Mouse (Mus musculus) yolk sac, embryonic 10.5 days (tissue): ENCODE measurements around the gene Lrrn3.

Source experiments
- DNase-seq: peaks from one replicate; pipeline ENCODE4 v3.0.0-alpha.2; 2017; ENCODE audit warnings: low spot score

Gene Lrrn3

GRCm38 (mm10) chr12:41436206-41436985, 49.8 kb downstream of the Lrrn3 start:
- DNase-seq, result no peak

GRCm38 (mm10) chr12:41428806-41429205, 57.4 kb downstream of the Lrrn3 start:
- DNase-seq, result no peak

GRCm38 (mm10) chr12:41427464-41427863, 58.8 kb downstream of the Lrrn3 start:
- no peak for DNase-seq

- no peak for DNase-seq
Observed at GRCm38 (mm10) chr12:41425101-41425679, 61.0 kb downstream of the Lrrn3 start.

GRCm38 (mm10) chr12:41417961-41418360, 68.3 kb downstream of the Lrrn3 start:
- DNase-seq, result no peak

GRCm38 (mm10) chr12:41417099-41417498, 69.1 kb downstream of the Lrrn3 start:
- DNase-seq, result peak; percentile 38

- no peak for DNase-seq
Observed at GRCm38 (mm10) chr12:41416635-41417034, 69.6 kb downstream of the Lrrn3 start.

GRCm38 (mm10) chr12:41409431-41409830, 76.8 kb downstream of the Lrrn3 start:
- DNase-seq, result no peak

- no peak for DNase-seq
Observed at GRCm38 (mm10) chr12:41401923-41402322, 84.3 kb downstream of the Lrrn3 start.
